Mouse (Mus musculus) hindbrain, embryonic 15.5 days (tissue): ENCODE results near the gene Tpst2. TPM values are rescaled to one million over a fixed set of nuclear protein-coding genes. Genes with fewer than 3 reads are reported as not detected.

Source experiments
- ATAC-seq: fragments of 200-750 bp; cut with Nextera tagmentation; 2 replicates; pipeline ENCODE4 v1.8.0; 2017; ENCODE audit warnings: low read depth, moderate number of reproducible peaks, moderate TSS enrichment; ENCODE audit not compliant: low FRiP score
- H3K27ac ChIP-seq: fragments of 300-500 bp; sonication (generic); replicated peaks from 2 replicates; pipeline ENCODE4 v1.5.1; 2015; ENCODE audit warnings: mild to moderate bottlenecking, inconsistent platforms
- H3K27me3 ChIP-seq: fragments of 300-500 bp; sonication (generic); 2 replicates; pipeline ENCODE4 v1.6.1; 2015; ENCODE audit warnings: control low read depth, inconsistent platforms
- H3K36me3 ChIP-seq: fragments of 300-500 bp; sonication (generic); 2 replicates; pipeline ENCODE4 v1.6.1; 2015; ENCODE audit warnings: control low read depth, inconsistent platforms
- H3K4me1 ChIP-seq: fragments of 300-500 bp; sonication (generic); replicated peaks from 2 replicates; pipeline ENCODE4 v1.6.1; 2015; ENCODE audit warnings: control low read depth, inconsistent platforms
- H3K4me2 ChIP-seq: fragments of 300-500 bp; sonication (generic); 2 replicates; pipeline ENCODE4 v1.6.1; 2015; ENCODE audit warnings: moderate library complexity, mild to moderate bottlenecking, inconsistent platforms
- H3K4me3 ChIP-seq: fragments of 300-500 bp; sonication (generic); 2 replicates; pipeline ENCODE4 v1.5.1; 2015; ENCODE audit warnings: mild to moderate bottlenecking, inconsistent platforms
- H3K9ac ChIP-seq: fragments of 300-500 bp; sonication (generic); 2 replicates; pipeline ENCODE4 v1.6.1; 2015; ENCODE audit warnings: inconsistent platforms
- H3K9me3 ChIP-seq: fragments of 300-500 bp; sonication (generic); 2 replicates; pipeline ENCODE4 v1.6.1; 2016; ENCODE audit warnings: control low read depth, inconsistent platforms
- WGBS: fragments of 180-500 bp; shearing (Covaris S2); methylation state at CpG from one replicate; pipeline ENCODE4 v1.1.7; 2015; 5-methylcytosine and 5-hydroxymethylcytosine counted together
- polyA plus RNA-seq: library from polyadenylated mRNA; unstranded; fragments of >200 nt; fragmentation: Nextera tagmentation; extraction: Ambion mirVana; gene quantifications from 2 replicates; pipeline ENCODE4 v1.2.1, GENCODE M21; 2015

Tpst2 gene
- polyA plus RNA-seq, 1 experiment from 2014 or later, result 31.8 TPM

- Histone ChIP-seq H3K27me3 (no peaks in the 10 kb centered on the region), H3K36me3 (no peaks in the 10 kb centered on the region), H3K9me3 (no peaks in the 10 kb centered on the region), H3K9ac (no peak overlapping the region), H3K4me3 (no peak overlapping the region), H3K4me2 (no peak overlapping the region), H3K4me1 (peaks cover 20% of the 10 kb centered on the region), H3K27ac (no peak overlapping the region)
- no peak for ATAC-seq
- WGBS, result 58% methylated on average over 5 of the region's 5 CpGs
Observed at GRCm38 (mm10) chr5:112242361-112242778, 34.1 kb upstream of the Tpst2 start.

GRCm38 (mm10) chr5:112243041-112243440 is 33.5 kb upstream of the Tpst2 start:
- Histone ChIP-seq H3K36me3 (no peaks in the 10 kb centered on the region), H3K9me3 (no peaks in the 10 kb centered on the region), H3K27ac (no peak overlapping the region), H3K4me3 (no peak overlapping the region), H3K27me3 (no peaks in the 10 kb centered on the region), H3K4me2 (no peak overlapping the region), H3K4me1 (peaks cover 15% of the 10 kb centered on the region; the same call in 1 of the 2 replicates), H3K9ac (no peak overlapping the region)
- no peak for ATAC-seq
- WGBS, result 50% methylated on average over 5 of the region's 5 CpGs

GRCm38 (mm10) chr5:112243539-112244274 is 32.8 kb upstream of the Tpst2 start:
- WGBS, result 72% methylated on average over 10 of the region's 10 CpGs
- Histone ChIP-seq H3K36me3 (no peaks in the 10 kb centered on the region), H3K27ac (no peak overlapping the region), H3K9ac (no peak overlapping the region), H3K9me3 (no peaks in the 10 kb centered on the region), H3K27me3 (no peaks in the 10 kb centered on the region), H3K4me1 (peaks cover 8% of the 10 kb centered on the region; the same call in 1 of the 2 replicates), H3K4me2 (no peak overlapping the region), H3K4me3 (no peak overlapping the region)
- ATAC-seq, result no peak

GRCm38 (mm10) chr5:112244275-112244562 is 32.3 kb upstream of the Tpst2 start:
- H3K4me3 ChIP-seq, result no peak overlapping the region
- H3K4me2 ChIP-seq, result no peak overlapping the region
- H3K27me3 ChIP-seq, result no peaks in the 10 kb centered on the region
- WGBS, result 93% methylated on average over 1 of the region's 1 CpGs
- no peak overlapping the region for H3K27ac ChIP-seq
- H3K4me1 ChIP-seq, result peaks cover 6% of the 10 kb centered on the region; the same call in 1 of the 2 replicates
- no peak for ATAC-seq
- no peaks in the 10 kb centered on the region for H3K36me3 ChIP-seq
- H3K9ac ChIP-seq, result no peak overlapping the region
- no peaks in the 10 kb centered on the region for H3K9me3 ChIP-seq

- Histone ChIP-seq H3K27ac (no peak overlapping the region), H3K4me2 (no peak overlapping the region), H3K9ac (no peak overlapping the region), H3K4me1 (peaks cover 6% of the 10 kb centered on the region; the same call in 1 of the 2 replicates), H3K27me3 (no peaks in the 10 kb centered on the region), H3K9me3 (no peaks in the 10 kb centered on the region), H3K4me3 (no peak overlapping the region), H3K36me3 (no peaks in the 10 kb centered on the region)
- 52% methylated on average over 8 of the region's 8 CpGs for WGBS
- no peak for ATAC-seq
Observed at GRCm38 (mm10) chr5:112244890-112245615, 31.4 kb upstream of the Tpst2 start.

- 46% methylated on average over 8 of the region's 8 CpGs for WGBS
- no peaks in the 10 kb centered on the region for H3K9me3 ChIP-seq
- H3K4me2 ChIP-seq, result no peak overlapping the region
- ATAC-seq, result no peak
- no peaks in the 10 kb centered on the region for H3K4me1 ChIP-seq
- no peaks in the 10 kb centered on the region for H3K27me3 ChIP-seq
- no peak overlapping the region for H3K9ac ChIP-seq
- H3K36me3 ChIP-seq, result no peaks in the 10 kb centered on the region
- H3K27ac ChIP-seq, result no peak overlapping the region
- H3K4me3 ChIP-seq, result no peak overlapping the region
Observed at GRCm38 (mm10) chr5:112247399-112247798, 29.1 kb upstream of the Tpst2 start.

GRCm38 (mm10) chr5:112249106-112249505 is 27.4 kb upstream of the Tpst2 start:
- no peaks in the 10 kb centered on the region for H3K9me3 ChIP-seq
- H3K4me3 ChIP-seq, result no peak overlapping the region
- no peaks in the 10 kb centered on the region for H3K36me3 ChIP-seq
- H3K27ac ChIP-seq, result no peak overlapping the region
- no peak overlapping the region for H3K4me2 ChIP-seq
- peaks cover under 1% of the 10 kb centered on the region; the same call in 1 of the 2 replicates for H3K4me1 ChIP-seq
- ATAC-seq, result no peak
- WGBS, result 89% methylated on average over 11 of the region's 11 CpGs
- no peaks in the 10 kb centered on the region for H3K27me3 ChIP-seq
- no peak overlapping the region for H3K9ac ChIP-seq

GRCm38 (mm10) chr5:112252400-112252799 is 24.1 kb upstream of the Tpst2 start, which contains the start of gene Cryba4:
TSS of gene Cryba4 (minus strand) at chr5:112252518.
- no peak for ATAC-seq
- H3K27me3 ChIP-seq, result no peaks in the 10 kb centered on the region
- WGBS, result 75% methylated on average over 2 of the region's 2 CpGs

GRCm38 (mm10) chr5:112253169-112253568 is 23.3 kb upstream of the Tpst2 start:
- H3K9me3 ChIP-seq, result no peaks in the 10 kb centered on the region
- no peak overlapping the region for H3K27ac ChIP-seq
- no peaks in the 10 kb centered on the region for H3K27me3 ChIP-seq
- H3K4me1 ChIP-seq, result peaks cover 23% of the 10 kb centered on the region
- ATAC-seq, result no peak
- WGBS, result 34% methylated on average over 8 of the region's 8 CpGs
- no peak overlapping the region for H3K9ac ChIP-seq
- H3K4me3 ChIP-seq, result no peak overlapping the region
- H3K4me2 ChIP-seq, result no peak overlapping the region
- H3K36me3 ChIP-seq, result no peaks in the 10 kb centered on the region

More at GRCm38 (mm10) chr5:112252400-112252799, 24.1 kb upstream of the Tpst2 start, which contains the start of gene Cryba4:
- Histone ChIP-seq H3K4me2 (no peak within 1 kb of the TSS), H3K4me3 (no peak within 1 kb of the TSS), H3K9ac (no peak within 1 kb of the TSS), H3K4me1 (peaks cover 23% of the 10 kb centered on the region), H3K9me3 (no peaks in the 10 kb centered on the region), H3K36me3 (no peaks in the 10 kb centered on the region), H3K27ac (no peak within 1 kb of the TSS)

GRCm38 (mm10) chr5:112254282-112254806 is 22.1 kb upstream of the Tpst2 start:
- 53% methylated on average over 7 of the region's 7 CpGs for WGBS
- Histone ChIP-seq H3K27me3 (no peaks in the 10 kb centered on the region), H3K36me3 (no peaks in the 10 kb centered on the region), H3K9ac (no peak overlapping the region), H3K27ac (0 out of 2 replicates have a peak overlapping the region, but pooled peaks have one; percentile 8), H3K4me2 (no peak overlapping the region), H3K4me3 (no peak overlapping the region), H3K4me1 (peaks cover 23% of the 10 kb centered on the region), H3K9me3 (no peaks in the 10 kb centered on the region)
- ATAC-seq, result peak; percentile 28; the same call in 1 of the 2 replicates

GRCm38 (mm10) chr5:112255426-112255825 is 21.1 kb upstream of the Tpst2 start, which contains the start of gene Crybb1:
TSS of gene Crybb1 (plus strand) at chr5:112255815.
- H3K4me1 ChIP-seq, result peaks cover 23% of the 10 kb centered on the region
- H3K9me3 ChIP-seq, result no peaks in the 10 kb centered on the region
- 51% methylated on average over 3 of the region's 3 CpGs for WGBS
- no peak within 1 kb of the TSS for H3K4me3 ChIP-seq
- H3K36me3 ChIP-seq, result no peaks in the 10 kb centered on the region
- H3K27ac ChIP-seq, result peak within 1 kb of the TSS; percentile 59
- ATAC-seq, result 0 out of 2 replicates have a peak, but pooled peaks have one; percentile 31
- H3K9ac ChIP-seq, result no peak within 1 kb of the TSS
- H3K4me2 ChIP-seq, result no peak within 1 kb of the TSS
- no peaks in the 10 kb centered on the region for H3K27me3 ChIP-seq

- ATAC-seq, result no peak
- Histone ChIP-seq H3K4me2 (no peak overlapping the region), H3K4me1 (peaks cover 23% of the 10 kb centered on the region), H3K27ac (peak overlapping the region; percentile 59; the same call in 1 of the 2 replicates), H3K36me3 (no peaks in the 10 kb centered on the region), H3K4me3 (no peak overlapping the region), H3K27me3 (no peaks in the 10 kb centered on the region), H3K9me3 (no peaks in the 10 kb centered on the region), H3K9ac (no peak overlapping the region)
- WGBS, result 76% methylated on average over 9 of the region's 9 CpGs
Observed at GRCm38 (mm10) chr5:112256457-112256856, 20.0 kb upstream of the Tpst2 start.
